Mouse (Mus musculus) forebrain, embryonic 12.5 days (tissue): ENCODE data around the gene Il5. TPM values are rescaled to one million over a fixed set of nuclear protein-coding genes. Genes with fewer than 3 reads are reported as not detected.

Source experiments
- ATAC-seq: fragments of 200-750 bp; cut with Nextera tagmentation; 2 replicates; pipeline ENCODE4 v1.8.0; 2017; ENCODE audit warnings: moderate TSS enrichment; ENCODE audit not compliant: low FRiP score
- H3K27ac ChIP-seq: fragments of 300-500 bp; sonication (generic); 2 replicates; pipeline ENCODE4 v1.5.1; 2016; ENCODE audit warnings: mild to moderate bottlenecking
- H3K27me3 ChIP-seq: fragments of 300-500 bp; sonication (generic); 2 replicates; pipeline ENCODE4 v1.6.1; 2016; ENCODE audit warnings: mild to moderate bottlenecking
- H3K36me3 ChIP-seq: fragments of 300-500 bp; sonication (generic); replicated peaks from 2 replicates; pipeline ENCODE4 v1.6.1; 2016; ENCODE audit warnings: mild to moderate bottlenecking
- H3K4me1 ChIP-seq: fragments of 300-500 bp; sonication (generic); 2 replicates; pipeline ENCODE4 v1.6.1; 2016
- H3K4me2 ChIP-seq: fragments of 300-500 bp; sonication (generic); 2 replicates; pipeline ENCODE4 v1.6.1; 2016; ENCODE audit warnings: mild to moderate bottlenecking, moderate library complexity
- H3K4me3 ChIP-seq: fragments of 300-500 bp; sonication (generic); replicated peaks from 2 replicates; pipeline ENCODE4 v1.5.1; 2016; ENCODE audit warnings: mild to moderate bottlenecking
- H3K9ac ChIP-seq: fragments of 300-500 bp; sonication (generic); 2 replicates; pipeline ENCODE4 v1.6.1; 2016; ENCODE audit warnings: mild to moderate bottlenecking
- H3K9me3 ChIP-seq: fragments of 300-500 bp; sonication (generic); 2 replicates; pipeline ENCODE4 v1.6.1; 2016
- WGBS: fragments of 180-500 bp; shearing (Covaris S2); methylation state at CpG from one replicate; pipeline ENCODE4 v1.1.7; 2016; 5-methylcytosine and 5-hydroxymethylcytosine counted together
- polyA plus RNA-seq: library from polyadenylated mRNA; unstranded; fragments of >200 nt; fragmentation: Nextera tagmentation; extraction: Ambion mirVana; gene quantifications from 2 replicates; pipeline ENCODE4 v1.2.1, GENCODE M21; 2016

The Il5 gene
- polyA plus RNA-seq = not detected in 2 replicates

GRCm38 (mm10) chr11:53720715-53721114 is at the start of gene Il5:
TSS of gene Il5 (plus strand) at chr11:53720794.
- Histone ChIP-seq H3K36me3 (no peaks in the 10 kb centered on the region), H3K27ac (no peak within 1 kb of the TSS), H3K4me3 (no peak within 1 kb of the TSS), H3K4me2 (no peak within 1 kb of the TSS), H3K9me3 (no peaks in the 10 kb centered on the region), H3K4me1 (no peaks in the 10 kb centered on the region), H3K9ac (no peak within 1 kb of the TSS), H3K27me3 (no peaks in the 10 kb centered on the region)
- 88% methylated on average over 6 of the region's 6 CpGs for WGBS
- ATAC-seq = no peak

- H3K4me2 ChIP-seq = no peak overlapping the region
- H3K4me3 ChIP-seq = no peak overlapping the region
- H3K36me3 ChIP-seq = peaks cover 47% of the 10 kb centered on the region
- 92% methylated on average over 4 of the region's 4 CpGs for WGBS
- no peaks in the 10 kb centered on the region for H3K9me3 ChIP-seq
- no peak overlapping the region for H3K27ac ChIP-seq
- H3K4me1 ChIP-seq = no peaks in the 10 kb centered on the region
- no peak overlapping the region for H3K9ac ChIP-seq
- no peaks in the 10 kb centered on the region for H3K27me3 ChIP-seq
- no peak for ATAC-seq
These were observed 49.2 kb upstream of the Il5 start for GRCm38 (mm10) chr11:53671414-53671813.

GRCm38 (mm10) chr11:53680141-53680540 is 40.5 kb upstream of the Il5 start:
- Histone ChIP-seq H3K4me2 (no peak overlapping the region), H3K4me1 (no peaks in the 10 kb centered on the region), H3K27ac (no peak overlapping the region), H3K9ac (no peak overlapping the region), H3K27me3 (no peaks in the 10 kb centered on the region), H3K36me3 (peaks cover 34% of the 10 kb centered on the region), H3K4me3 (no peak overlapping the region), H3K9me3 (no peaks in the 10 kb centered on the region)
- 90% methylated on average over 4 of the region's 4 CpGs for WGBS
- ATAC-seq = no peak

- H3K9me3 ChIP-seq = no peaks in the 10 kb centered on the region
- no peak overlapping the region for H3K4me2 ChIP-seq
- ATAC-seq = no peak
- H3K9ac ChIP-seq = no peak overlapping the region
- 93% methylated on average over 2 of the region's 2 CpGs for WGBS
- no peak overlapping the region for H3K4me3 ChIP-seq
- no peak overlapping the region for H3K27ac ChIP-seq
- H3K4me1 ChIP-seq = no peaks in the 10 kb centered on the region
- H3K36me3 ChIP-seq = peaks cover 22% of the 10 kb centered on the region
- no peaks in the 10 kb centered on the region for H3K27me3 ChIP-seq
These were observed 38.9 kb upstream of the Il5 start for GRCm38 (mm10) chr11:53681686-53682085.

GRCm38 (mm10) chr11:53682170-53682569 is 38.4 kb upstream of the Il5 start:
- no peaks in the 10 kb centered on the region for H3K4me1 ChIP-seq
- 89% methylated on average over 2 of the region's 2 CpGs for WGBS
- no peaks in the 10 kb centered on the region for H3K9me3 ChIP-seq
- no peak overlapping the region for H3K4me3 ChIP-seq
- H3K27ac ChIP-seq = no peak overlapping the region
- ATAC-seq = no peak
- H3K36me3 ChIP-seq = peaks cover 19% of the 10 kb centered on the region; the same call in 1 of the 2 replicates
- H3K4me2 ChIP-seq = no peak overlapping the region
- H3K9ac ChIP-seq = no peak overlapping the region
- H3K27me3 ChIP-seq = no peaks in the 10 kb centered on the region

GRCm38 (mm10) chr11:53682994-53683530 is 37.5 kb upstream of the Il5 start:
- 93% methylated on average over 9 of the region's 9 CpGs for WGBS
- Histone ChIP-seq H3K27me3 (no peaks in the 10 kb centered on the region), H3K27ac (no peak overlapping the region), H3K4me2 (no peak overlapping the region), H3K9ac (no peak overlapping the region), H3K4me1 (no peaks in the 10 kb centered on the region), H3K9me3 (no peaks in the 10 kb centered on the region), H3K36me3 (peaks cover 19% of the 10 kb centered on the region; the same call in 1 of the 2 replicates), H3K4me3 (no peak overlapping the region)
- no peak for ATAC-seq

GRCm38 (mm10) chr11:53691979-53692378 is 28.6 kb upstream of the Il5 start:
- 65% methylated on average over 10 of the region's 10 CpGs for WGBS
- no peak for ATAC-seq
- Histone ChIP-seq H3K4me1 (no peaks in the 10 kb centered on the region), H3K27me3 (no peaks in the 10 kb centered on the region), H3K4me2 (no peak overlapping the region), H3K36me3 (peaks cover 10% of the 10 kb centered on the region), H3K9ac (no peak overlapping the region), H3K9me3 (no peaks in the 10 kb centered on the region), H3K27ac (no peak overlapping the region), H3K4me3 (no peak overlapping the region)

- 95% methylated on average over 2 of the region's 2 CpGs for WGBS
- no peaks in the 10 kb centered on the region for H3K9me3 ChIP-seq
These were observed 22.1 kb upstream of the Il5 start for GRCm38 (mm10) chr11:53698521-53698920.

GRCm38 (mm10) chr11:53699351-53699750 is 21.2 kb upstream of the Il5 start:
- Histone ChIP-seq H3K27me3 (no peaks in the 10 kb centered on the region), H3K4me2 (no peak overlapping the region), H3K9ac (no peak overlapping the region), H3K27ac (no peak overlapping the region), H3K36me3 (peaks cover 30% of the 10 kb centered on the region), H3K4me3 (no peak overlapping the region), H3K9me3 (no peaks in the 10 kb centered on the region), H3K4me1 (no peaks in the 10 kb centered on the region)
- no peak for ATAC-seq
- WGBS = 84% methylated on average over 4 of the region's 4 CpGs

More at GRCm38 (mm10) chr11:53698521-53698920, 22.1 kb upstream of the Il5 start:
- Histone ChIP-seq H3K27ac (no peak overlapping the region), H3K36me3 (peaks cover 30% of the 10 kb centered on the region), H3K9ac (no peak overlapping the region), H3K4me1 (no peaks in the 10 kb centered on the region), H3K4me3 (no peak overlapping the region), H3K27me3 (no peaks in the 10 kb centered on the region), H3K4me2 (no peak overlapping the region)
- no peak for ATAC-seq

GRCm38 (mm10) chr11:53706236-53706933 is 14.2 kb upstream of the Il5 start:
- Histone ChIP-seq H3K4me3 (peak overlapping the region; percentile 71), H3K27ac (peak overlapping the region; percentile 67; the same call in 1 of the 2 replicates), H3K4me2 (peak overlapping the region; percentile 91), H3K9me3 (no peaks in the 10 kb centered on the region), H3K27me3 (no peaks in the 10 kb centered on the region), H3K4me1 (peaks cover 11% of the 10 kb centered on the region; the same call in 1 of the 2 replicates), H3K36me3 (peaks cover 3% of the 10 kb centered on the region), H3K9ac (peak overlapping the region; percentile 65)
- 9% methylated on average over 29 of the region's 29 CpGs for WGBS
- peak; percentile 65 for ATAC-seq

- peak within 1 kb of the TSS; percentile 71 for H3K4me3 ChIP-seq
- 4% methylated on average over 55 of the region's 55 CpGs for WGBS
These were observed 13.5 kb upstream of the Il5 start, which contains the start of gene Rad50 for GRCm38 (mm10) chr11:53706934-53707717. TSS of gene Rad50 (minus strand) at chr11:53707319.

GRCm38 (mm10) chr11:53707718-53708009 is 12.9 kb upstream of the Il5 start:
- 83% methylated on average over 3 of the region's 3 CpGs for WGBS
- H3K36me3 ChIP-seq = no peaks in the 10 kb centered on the region
- H3K9me3 ChIP-seq = no peaks in the 10 kb centered on the region
- H3K4me2 ChIP-seq = peak overlapping the region; percentile 91
- no peaks in the 10 kb centered on the region for H3K27me3 ChIP-seq
- peak overlapping the region; percentile 71 for H3K4me3 ChIP-seq
- ATAC-seq = no peak
- no peak overlapping the region for H3K9ac ChIP-seq
- no peak overlapping the region for H3K27ac ChIP-seq
- H3K4me1 ChIP-seq = peaks cover 11% of the 10 kb centered on the region; the same call in 1 of the 2 replicates

More at GRCm38 (mm10) chr11:53706934-53707717, 13.5 kb upstream of the Il5 start, which contains the start of gene Rad50:
- H3K9me3 ChIP-seq = no peaks in the 10 kb centered on the region
- no peaks in the 10 kb centered on the region for H3K36me3 ChIP-seq
- H3K4me2 ChIP-seq = peak within 1 kb of the TSS; percentile 91
- H3K9ac ChIP-seq = peak within 1 kb of the TSS; percentile 65
- no peaks in the 10 kb centered on the region for H3K27me3 ChIP-seq
- ATAC-seq = peak; percentile 94
- H3K27ac ChIP-seq = peak within 1 kb of the TSS; percentile 67
- peaks cover 11% of the 10 kb centered on the region; the same call in 1 of the 2 replicates for H3K4me1 ChIP-seq
